Mouse (Mus musculus) megakaryocyte-erythroid progenitor cell, adult 5-6 weeks (primary cell): ENCODE data around the gene Intu. TPM values are rescaled to one million over a fixed set of nuclear protein-coding genes. Genes with fewer than 3 reads are reported as not detected.

Experiments
- ATAC-seq: replicated peaks from 2 replicates; pipeline ENCODE4 v1.8.0; 2016; ENCODE audit warnings: mild to moderate bottlenecking, inconsistent platforms; ENCODE audit not compliant: severe bottlenecking, poor library complexity, low FRiP score, low TSS enrichment
- total RNA-seq, 2 experiments: library from RNA; stranded (forward) in 1 of 2; stranded (reverse) in 1 of 2; fragments of 200-1000, 215-1000 nt in 1 of 2; fragments of >200 nt in 1 of 2; fragmentation: Nextera tagmentation in 1 of 2; gene quantifications; 2 replicates each; pipeline ENCODE4 v1.2.3; 2014 to 2017

Intu gene
- total RNA-seq, 2 experiments from 2014 or later, result 2.0 to 6.0 TPM

- peak; percentile 85 for ATAC-seq
These were observed 214.0 kb downstream of the Intu start for GRCm38 (mm10) chr3:40744836-40745660.

DNA sequence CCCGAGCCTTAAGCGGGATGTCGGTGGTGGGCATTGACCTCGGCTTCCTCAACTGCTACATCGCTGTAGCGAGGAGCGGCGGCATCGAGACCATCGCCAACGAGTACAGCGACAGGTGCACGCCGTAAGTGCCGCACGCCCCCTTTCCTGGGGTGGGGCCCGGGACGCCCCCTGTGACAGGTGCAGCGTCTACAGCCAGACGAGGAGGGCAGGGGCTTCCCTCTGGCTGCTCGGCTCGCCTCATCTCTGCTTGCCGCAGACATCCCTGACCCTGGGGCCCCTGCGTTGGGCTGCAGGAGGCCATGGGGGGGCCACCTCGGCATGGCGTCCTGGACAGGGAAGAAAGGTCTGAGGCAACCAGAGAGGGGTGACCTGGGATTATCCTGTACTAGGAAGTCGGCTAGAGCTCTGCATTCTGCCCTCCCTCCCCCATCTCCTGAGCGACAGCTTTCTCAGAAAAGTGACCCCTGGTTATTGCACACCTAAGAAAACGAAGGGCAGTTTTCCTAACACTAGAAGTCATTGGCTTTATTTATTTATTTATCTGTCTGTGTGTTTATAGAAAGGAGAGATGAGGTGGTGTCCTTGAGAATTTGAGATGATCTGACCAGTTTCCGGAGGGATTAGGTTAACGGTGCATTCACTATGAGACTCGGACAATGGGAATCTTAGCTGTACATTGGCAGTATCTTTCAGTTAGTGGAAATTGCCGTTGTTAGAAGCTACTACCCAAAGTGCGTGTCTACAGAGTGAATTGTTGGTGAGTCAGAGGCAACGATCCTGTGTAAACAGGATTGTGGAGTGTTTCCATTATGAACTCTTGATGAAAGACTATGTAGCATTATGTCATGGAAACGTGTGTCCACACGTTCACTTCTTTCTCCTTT lies 214.8 kb downstream of the Intu start:
- ATAC-seq, result no peak; the same call in 1 of the 2 replicates

Other genes starting within 250 kb of the Intu start
- gene Slc25a31, start 177.6 kb downstream of the Intu start, total RNA-seq (2014; fragmentation: Nextera tagmentation), result not detected in 2 replicates
- gene Slc25a31, start 177.6 kb downstream of the Intu start, total RNA-seq (2017), result not detected in 2 replicates
- 48.6 and 53.6 TPM in 2 replicates for gene Hspa4l, start 213.2 kb downstream of the Intu start, total RNA-seq (2014; fragmentation: Nextera tagmentation)
- gene Hspa4l, start 213.2 kb downstream of the Intu start, total RNA-seq (2017), result 63.4 and 75.8 TPM in 2 replicates